Mouse (Mus musculus): ENCODE measurements around the gene Mmp15.

GRCm38 (mm10) chr8:95352151-95352870, at the start of gene Mmp15:
- no peak for TF ChIP-seq CTCF (IDR thresholded peaks at IDR 0.05; ENCODE audit: low read depth)
- TF ChIP-seq EP300 (IDR thresholded peaks at IDR 0.05; ENCODE audit: low read depth) = no peak
